Mouse (Mus musculus) cerebellum, adult 2 months (tissue): ENCODE measurements around the gene Pagr1b.

ENCODE experiments used
- CTCF ChIP-seq: fragments of 200-500 bp; IDR thresholded peaks from 2 replicates; pipeline ENCODE4 v1.5.1; 2011; ENCODE audit warnings: low read depth, mild to moderate bottlenecking, control low read depth, low read length, moderate library complexity, borderline replicate concordance; ENCODE audit not compliant: insufficient read depth
- POLR2A ChIP-seq: fragments of 200-500 bp; IDR thresholded peaks from 2 replicates; pipeline ENCODE4 v1.6.1; 2011; ENCODE audit warnings: low read length, control low read depth, borderline replicate concordance; ENCODE audit not compliant: insufficient read depth

- TF ChIP-seq CTCF (peak; percentile 90), POLR2A (no peak)
Observed at GRCm38 (mm10) chr7:126975950-126976866, 40.1 kb downstream of the Pagr1b start, which contains the start of gene Cdiptos.
